Mouse (Mus musculus): Measurements from ENCODE around the gene D430041D05Rik. TPM values are rescaled to one million over a fixed set of nuclear protein-coding genes. Genes with fewer than 3 reads are reported as not detected.

Gene D430041D05Rik
- polyA plus RNA-seq, 1 experiment from 2014 or later = 0.22 TPM

- ATAC-seq (ENCODE audit: insufficient number of reproducible peaks, insufficient read depth, low FRiP score, low read depth) = no peak
- 91% methylated on average over 2 of the region's 2 CpGs for WGBS
- H3K4me2 ChIP-seq (replicated peaks; ENCODE audit: low read depth, low read length) = no peak overlapping the region
- no peaks in the 10 kb centered on the region for H3K36me3 ChIP-seq (ENCODE audit: control insufficient read depth, insufficient read depth, low read length)
- H3K4me3 ChIP-seq (ENCODE audit: low read depth, low read length) = no peak overlapping the region
- H3K27me3 ChIP-seq (ENCODE audit: control insufficient read depth, insufficient read depth, low read length) = no peaks in the 10 kb centered on the region
- no peaks in the 10 kb centered on the region for H3K9me3 ChIP-seq (ENCODE audit: control insufficient read depth, low read depth, low read length)
- no peak overlapping the region for H3K9ac ChIP-seq (replicated peaks; ENCODE audit: low read depth, low read length)
- no peaks in the 10 kb centered on the region for H3K4me1 ChIP-seq (ENCODE audit: control insufficient read depth, insufficient read depth, low read length)
- H3K27ac ChIP-seq (ENCODE audit: low read length) = no peak overlapping the region
Observed at GRCm38 (mm10) chr2:104419411-104419810, 8.6 kb upstream of the D430041D05Rik start.

- ATAC-seq (ENCODE audit: insufficient number of reproducible peaks, insufficient read depth, low FRiP score, low read depth) = no peak
- Histone ChIP-seq H3K4me3 (ENCODE audit: low read depth, low read length) (no peak overlapping the region), H3K27me3 (ENCODE audit: control insufficient read depth, insufficient read depth, low read length) (peaks cover 5% of the 10 kb centered on the region; the same call in 1 of the 2 replicates), H3K9ac (replicated peaks; ENCODE audit: low read depth, low read length) (no peak overlapping the region), H3K36me3 (ENCODE audit: control insufficient read depth, insufficient read depth, low read length) (no peaks in the 10 kb centered on the region), H3K4me2 (replicated peaks; ENCODE audit: low read depth, low read length) (no peak overlapping the region), H3K4me1 (ENCODE audit: control insufficient read depth, insufficient read depth, low read length) (no peaks in the 10 kb centered on the region; the same call in 1 of the 2 replicates), H3K27ac (ENCODE audit: low read length) (no peak overlapping the region), H3K9me3 (ENCODE audit: control insufficient read depth, low read depth, low read length) (no peaks in the 10 kb centered on the region)
- WGBS = 83% methylated on average over 3 of the region's 3 CpGs
Observed at GRCm38 (mm10) chr2:104413011-104413410, 2.2 kb upstream of the D430041D05Rik start.

DNA sequence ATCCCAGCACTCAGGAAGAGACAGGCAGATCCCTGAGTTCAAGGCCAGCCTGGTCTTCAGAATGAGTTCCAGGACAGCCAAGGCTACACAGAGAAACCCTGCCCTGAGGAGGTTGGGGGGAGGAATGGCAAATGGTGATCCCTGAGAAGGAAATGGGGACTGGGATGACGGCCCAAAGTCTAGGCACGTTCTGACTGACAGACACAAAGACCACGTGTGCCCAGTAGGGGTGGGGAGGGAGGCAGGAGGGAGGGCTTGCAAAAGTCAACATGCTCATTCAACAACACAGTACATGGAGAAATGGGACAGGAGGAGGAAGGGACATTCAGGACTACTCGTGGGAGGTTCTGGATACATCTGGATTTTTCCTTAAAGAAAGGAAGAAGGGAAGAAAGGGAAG, 1.7 kb upstream of the D430041D05Rik start:
- no peaks in the 10 kb centered on the region for H3K36me3 ChIP-seq (ENCODE audit: control insufficient read depth, insufficient read depth, low read length)
- no peak overlapping the region for H3K27ac ChIP-seq (ENCODE audit: low read length)
- H3K4me1 ChIP-seq (ENCODE audit: control insufficient read depth, insufficient read depth, low read length) = no peaks in the 10 kb centered on the region; the same call in 1 of the 2 replicates
- peaks cover 5% of the 10 kb centered on the region; the same call in 1 of the 2 replicates for H3K27me3 ChIP-seq (ENCODE audit: control insufficient read depth, insufficient read depth, low read length)
- H3K4me2 ChIP-seq (replicated peaks; ENCODE audit: low read depth, low read length) = no peak overlapping the region
- no peak for ATAC-seq (ENCODE audit: insufficient number of reproducible peaks, insufficient read depth, low FRiP score, low read depth)
- H3K9ac ChIP-seq (replicated peaks; ENCODE audit: low read depth, low read length) = no peak overlapping the region
- 23% methylated on average over 4 of the region's 4 CpGs for WGBS
- H3K9me3 ChIP-seq (ENCODE audit: control insufficient read depth, low read depth, low read length) = no peaks in the 10 kb centered on the region
- no peak overlapping the region for H3K4me3 ChIP-seq (ENCODE audit: low read depth, low read length)

DNA sequence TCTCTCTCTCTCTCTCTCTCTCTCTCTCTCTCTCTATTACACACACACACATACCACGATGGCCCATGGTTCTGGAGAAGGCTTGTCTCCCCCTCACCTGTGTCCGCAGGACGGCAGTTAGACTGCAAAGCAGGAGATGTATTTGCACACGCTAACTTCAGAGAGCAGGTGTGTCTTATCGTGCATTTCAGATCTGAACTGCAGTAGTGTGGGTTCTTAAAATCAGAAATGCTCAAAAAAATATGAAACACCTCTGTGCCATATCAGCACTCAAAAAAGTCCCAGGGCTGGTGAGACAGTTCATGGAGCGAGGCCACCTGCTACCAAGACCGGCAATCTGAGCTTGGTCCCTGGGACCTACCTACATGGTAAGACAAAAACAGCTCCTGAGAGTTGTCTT, 993 bp upstream of the D430041D05Rik start:
- no peak overlapping the region for H3K9ac ChIP-seq (replicated peaks; ENCODE audit: low read depth, low read length)
- H3K4me2 ChIP-seq (replicated peaks; ENCODE audit: low read depth, low read length) = no peak overlapping the region
- 82% methylated on average over 7 of the region's 7 CpGs for WGBS
- ATAC-seq (ENCODE audit: insufficient number of reproducible peaks, insufficient read depth, low FRiP score, low read depth) = no peak
- no peak overlapping the region for H3K4me3 ChIP-seq (ENCODE audit: low read depth, low read length)
- H3K9me3 ChIP-seq (ENCODE audit: control insufficient read depth, low read depth, low read length) = no peaks in the 10 kb centered on the region
- H3K27ac ChIP-seq (ENCODE audit: low read length) = no peak overlapping the region
- no peaks in the 10 kb centered on the region for H3K36me3 ChIP-seq (ENCODE audit: control insufficient read depth, insufficient read depth, low read length)
- no peaks in the 10 kb centered on the region; the same call in 1 of the 2 replicates for H3K4me1 ChIP-seq (ENCODE audit: control insufficient read depth, insufficient read depth, low read length)
- peaks cover 10% of the 10 kb centered on the region for H3K27me3 ChIP-seq (ENCODE audit: control insufficient read depth, insufficient read depth, low read length)

- under 1% methylated on average over 111 of the region's 111 CpGs for WGBS
- H3K4me1 ChIP-seq (ENCODE audit: control insufficient read depth, insufficient read depth, low read length) = no peaks in the 10 kb centered on the region; the same call in 1 of the 2 replicates
- peak overlapping the region; percentile 56 for H3K4me3 ChIP-seq (ENCODE audit: low read depth, low read length)
- peak; percentile 34; the same call in 1 of the 2 replicates for ATAC-seq (ENCODE audit: insufficient number of reproducible peaks, insufficient read depth, low FRiP score, low read depth)
- H3K27ac ChIP-seq (ENCODE audit: low read length) = no peak overlapping the region
- H3K27me3 ChIP-seq (ENCODE audit: control insufficient read depth, insufficient read depth, low read length) = peaks cover 10% of the 10 kb centered on the region
- H3K9me3 ChIP-seq (ENCODE audit: control insufficient read depth, low read depth, low read length) = no peaks in the 10 kb centered on the region
- peak overlapping the region; percentile 33; the same call in 1 of the 2 replicates for H3K9ac ChIP-seq (replicated peaks; ENCODE audit: low read depth, low read length)
- no peaks in the 10 kb centered on the region for H3K36me3 ChIP-seq (ENCODE audit: control insufficient read depth, insufficient read depth, low read length)
- peak overlapping the region; percentile 100 for H3K4me2 ChIP-seq (replicated peaks; ENCODE audit: low read depth, low read length)
Observed at GRCm38 (mm10) chr2:104409851-104410821, 677 bp downstream of the D430041D05Rik start.

GRCm38 (mm10) chr2:104408351-104408750, 2.5 kb downstream of the D430041D05Rik start:
- H3K36me3 ChIP-seq (ENCODE audit: control insufficient read depth, insufficient read depth, low read length) = no peaks in the 10 kb centered on the region
- peaks cover 10% of the 10 kb centered on the region for H3K27me3 ChIP-seq (ENCODE audit: control insufficient read depth, insufficient read depth, low read length)
- no peak overlapping the region for H3K9ac ChIP-seq (replicated peaks; ENCODE audit: low read depth, low read length)
- H3K4me3 ChIP-seq (ENCODE audit: low read depth, low read length) = no peak overlapping the region
- WGBS = 79% methylated on average over 7 of the region's 7 CpGs
- no peak overlapping the region for H3K4me2 ChIP-seq (replicated peaks; ENCODE audit: low read depth, low read length)
- no peak for ATAC-seq (ENCODE audit: insufficient number of reproducible peaks, insufficient read depth, low FRiP score, low read depth)
- no peaks in the 10 kb centered on the region; the same call in 1 of the 2 replicates for H3K4me1 ChIP-seq (ENCODE audit: control insufficient read depth, insufficient read depth, low read length)
- H3K9me3 ChIP-seq (ENCODE audit: control insufficient read depth, low read depth, low read length) = no peaks in the 10 kb centered on the region
- H3K27ac ChIP-seq (ENCODE audit: low read length) = no peak overlapping the region

GRCm38 (mm10) chr2:104407913-104408312, 2.9 kb downstream of the D430041D05Rik start:
- no peak overlapping the region for H3K4me3 ChIP-seq (ENCODE audit: low read depth, low read length)
- no peaks in the 10 kb centered on the region for H3K36me3 ChIP-seq (ENCODE audit: control insufficient read depth, insufficient read depth, low read length)
- H3K9me3 ChIP-seq (ENCODE audit: control insufficient read depth, low read depth, low read length) = no peaks in the 10 kb centered on the region
- ATAC-seq (ENCODE audit: insufficient number of reproducible peaks, insufficient read depth, low FRiP score, low read depth) = no peak
- H3K4me1 ChIP-seq (ENCODE audit: control insufficient read depth, insufficient read depth, low read length) = no peaks in the 10 kb centered on the region; the same call in 1 of the 2 replicates
- no peak overlapping the region for H3K4me2 ChIP-seq (replicated peaks; ENCODE audit: low read depth, low read length)
- no peak overlapping the region for H3K9ac ChIP-seq (replicated peaks; ENCODE audit: low read depth, low read length)
- H3K27ac ChIP-seq (ENCODE audit: low read length) = no peak overlapping the region
- peaks cover 10% of the 10 kb centered on the region for H3K27me3 ChIP-seq (ENCODE audit: control insufficient read depth, insufficient read depth, low read length)
- 59% methylated on average over 4 of the region's 4 CpGs for WGBS

GRCm38 (mm10) chr2:104404036-104404435, 6.8 kb downstream of the D430041D05Rik start:
- Histone ChIP-seq H3K27me3 (ENCODE audit: control insufficient read depth, insufficient read depth, low read length) (peaks cover 5% of the 10 kb centered on the region), H3K4me3 (ENCODE audit: low read depth, low read length) (no peak overlapping the region), H3K36me3 (ENCODE audit: control insufficient read depth, insufficient read depth, low read length) (no peaks in the 10 kb centered on the region), H3K4me1 (ENCODE audit: control insufficient read depth, insufficient read depth, low read length) (no peaks in the 10 kb centered on the region), H3K4me2 (replicated peaks; ENCODE audit: low read depth, low read length) (no peak overlapping the region), H3K27ac (ENCODE audit: low read length) (no peak overlapping the region), H3K9me3 (ENCODE audit: control insufficient read depth, low read depth, low read length) (peaks cover 5% of the 10 kb centered on the region; the same call in 1 of the 2 replicates), H3K9ac (replicated peaks; ENCODE audit: low read depth, low read length) (no peak overlapping the region)
- ATAC-seq (ENCODE audit: insufficient number of reproducible peaks, insufficient read depth, low FRiP score, low read depth) = no peak
- WGBS = 87% methylated on average over 6 of the region's 6 CpGs

Measured in stomach, embryonic 14.5 days (tissue).